Mouse (Mus musculus) heart, postnatal 0 days (tissue): ENCODE measurements at regions not wholly inside any gene's neighbourhood (a gene's known extent, or its start where the extent isn't known, plus 50 kb on each side); places are given as distances from the start of the nearest gene placed in this dataset.

Source experiments
- CTCF ChIP-seq: IDR thresholded peaks from 2 replicates; pipeline ENCODE4 v1.5.1; 2016; ENCODE audit warnings: antibody characterized with exemption, control low read depth, low read depth
- EP300 ChIP-seq: IDR thresholded peaks from 2 replicates; pipeline ENCODE4 v1.6.1; 2016; ENCODE audit warnings: antibody characterized with exemption, low read depth

GRCm38 (mm10) chr10:96231309-96231708 is 94.9 kb downstream of the Gm5426 start:
- TF ChIP-seq CTCF (no peak), EP300 (no peak)
